Mouse (Mus musculus) gastrocnemius, postnatal 10 days (tissue): ENCODE measurements around the gene Zfhx3. TPM values are rescaled to one million over a fixed set of nuclear protein-coding genes. Genes with fewer than 3 reads are reported as not detected.

Source experiments
- DNase-seq: peaks from one replicate; pipeline ENCODE4 v3.0.0; 2021; ENCODE audit warnings: mixed read lengths
- total RNA-seq, 2 experiments: library from RNA; stranded (reverse); gene quantifications; 2 replicates each; pipeline ENCODE4 v1.2.3; 2021

Zfhx3 gene
- total RNA-seq, 2 experiments from 2014 or later, result 11.0 to 12.5 TPM

DNA sequence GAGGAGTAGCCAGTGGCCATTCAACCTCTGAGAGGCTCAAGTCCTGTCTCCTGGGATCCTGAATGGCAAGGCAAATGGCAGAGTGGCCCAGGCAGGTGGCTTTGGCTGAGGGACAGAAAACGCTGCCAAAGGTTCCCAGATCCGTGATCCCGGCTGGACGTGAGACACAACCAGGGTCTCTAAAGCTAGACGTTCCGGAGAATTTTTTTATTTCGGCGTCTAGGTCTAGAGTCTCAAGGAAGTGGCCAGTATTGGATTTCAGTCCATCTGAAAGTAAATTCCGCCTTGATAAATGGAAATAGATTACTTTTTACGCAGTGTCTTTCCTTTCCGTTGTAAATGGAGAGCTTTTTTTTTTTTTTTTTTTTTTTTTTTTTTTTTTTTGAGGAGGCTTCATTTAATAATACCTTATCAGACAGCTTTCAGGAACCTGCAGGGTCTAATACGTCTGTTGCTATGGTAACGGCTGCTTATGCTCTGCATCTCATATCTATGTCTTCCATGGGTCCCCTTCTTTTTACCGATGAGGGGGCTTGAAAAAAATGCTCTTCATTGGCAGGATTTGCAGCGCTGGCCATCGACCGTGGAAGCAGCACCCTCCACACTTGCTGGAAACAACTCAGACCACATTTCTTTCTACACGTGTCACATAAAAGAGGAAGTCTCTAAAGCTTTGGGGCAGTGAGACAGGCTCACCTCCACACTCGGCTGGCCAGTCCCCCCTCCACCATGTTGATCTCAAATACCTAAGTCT lies 994.4 kb downstream of the Zfhx3 start:
- DNase-seq, result no peak

DNA sequence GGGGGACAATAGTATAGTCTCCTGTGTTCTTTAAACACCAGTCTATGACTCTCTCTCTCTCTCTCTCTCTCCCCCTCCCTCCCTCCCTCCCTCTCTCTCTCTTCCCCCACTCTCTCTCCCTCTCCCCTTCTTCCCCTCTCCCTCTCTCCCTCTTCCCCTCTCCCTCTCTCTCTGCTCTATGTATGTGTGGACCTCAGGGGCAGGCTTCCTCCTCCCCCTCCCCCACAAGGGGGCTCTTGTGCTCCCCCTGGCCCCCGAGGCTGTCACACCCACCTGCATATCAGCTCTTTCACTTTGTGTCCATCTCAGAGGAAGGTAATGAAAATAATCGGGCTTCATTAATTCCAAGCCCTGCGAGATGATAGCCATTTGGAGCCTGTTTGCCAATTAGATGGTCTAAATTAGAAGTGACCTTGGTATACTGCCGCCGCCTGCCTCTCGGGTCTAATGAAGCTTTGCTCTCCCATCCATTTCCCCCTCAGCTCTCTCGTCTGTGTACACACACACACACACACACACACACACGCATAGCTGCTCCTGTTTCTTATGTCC lies 995.5 kb downstream of the Zfhx3 start:
- DNase-seq, result no peak

DNA sequence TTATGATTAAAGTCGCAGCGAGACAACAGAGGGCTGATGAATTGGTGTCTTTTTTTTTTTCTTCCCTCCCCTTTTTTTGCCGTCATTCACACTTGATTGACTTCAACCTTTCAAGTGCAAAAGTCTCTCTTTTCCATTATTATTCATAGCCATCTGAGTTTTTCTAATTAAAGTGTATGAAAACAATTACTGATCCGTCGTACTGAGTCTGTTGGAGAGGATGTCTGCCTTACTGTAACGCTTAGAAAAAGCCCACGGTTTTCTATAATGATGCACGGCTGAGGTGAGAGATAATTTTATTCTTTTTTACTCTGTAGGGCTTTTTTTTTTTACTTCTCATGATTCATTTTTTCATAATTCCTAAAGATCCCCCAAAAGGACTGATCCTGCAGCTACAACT lies 1000.2 kb downstream of the Zfhx3 start:
- DNase-seq, result no peak

DNA sequence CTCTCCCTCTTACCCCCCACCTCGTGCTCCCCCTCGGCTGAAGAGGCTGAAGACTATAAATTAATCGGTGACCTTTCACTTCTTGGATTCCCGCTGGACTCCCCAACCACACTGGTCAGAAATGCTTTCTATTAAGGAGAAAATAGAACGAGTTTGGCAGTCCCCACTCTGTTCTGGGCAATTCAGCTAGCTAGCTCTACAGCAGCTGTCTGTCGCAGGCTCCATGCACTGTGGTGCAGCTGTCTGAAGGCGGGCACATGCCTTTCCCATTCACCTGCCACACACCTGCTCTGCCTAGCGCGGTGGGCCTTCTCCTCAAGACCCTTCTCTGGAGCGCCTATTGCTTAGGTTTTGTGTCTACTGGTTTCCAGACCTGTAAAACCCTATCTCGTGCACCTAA lies 1000.7 kb downstream of the Zfhx3 start:
- no peak for DNase-seq

DNA sequence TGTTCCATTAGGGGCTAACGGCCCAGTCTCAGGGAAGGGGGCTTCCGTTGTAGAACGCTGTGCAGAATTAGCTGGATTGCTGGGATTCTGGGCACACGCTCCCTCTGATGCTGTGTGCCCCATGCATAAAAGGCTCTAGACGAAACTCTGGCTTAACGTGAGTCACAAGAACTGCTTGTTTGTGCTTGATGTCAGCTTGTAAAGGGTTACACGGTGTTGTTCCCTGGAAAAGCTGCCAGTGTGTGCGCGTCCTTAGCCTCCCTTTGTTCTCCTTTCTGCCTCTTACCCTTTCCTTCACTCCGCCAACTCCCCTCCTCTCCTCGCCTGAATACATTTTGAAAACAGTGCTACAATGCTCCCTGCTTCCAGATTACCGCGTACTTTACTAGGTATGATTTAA lies 1001.9 kb downstream of the Zfhx3 start:
- DNase-seq, result no peak

DNA sequence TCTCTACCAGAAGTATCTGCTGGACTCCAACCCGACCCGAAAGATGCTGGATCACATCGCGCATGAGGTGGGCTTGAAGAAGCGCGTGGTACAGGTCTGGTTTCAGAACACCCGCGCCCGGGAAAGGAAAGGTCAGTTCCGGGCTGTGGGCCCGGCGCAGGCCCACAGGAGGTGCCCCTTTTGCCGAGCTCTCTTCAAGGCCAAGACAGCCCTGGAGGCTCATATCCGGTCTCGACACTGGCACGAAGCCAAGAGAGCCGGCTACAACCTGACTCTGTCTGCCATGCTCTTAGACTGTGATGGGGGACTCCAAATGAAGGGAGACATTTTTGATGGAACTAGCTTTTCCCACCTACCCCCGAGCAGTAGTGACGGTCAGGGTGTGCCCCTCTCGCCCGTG lies 1007.9 kb downstream of the Zfhx3 start:
- DNase-seq, result no peak

DNA sequence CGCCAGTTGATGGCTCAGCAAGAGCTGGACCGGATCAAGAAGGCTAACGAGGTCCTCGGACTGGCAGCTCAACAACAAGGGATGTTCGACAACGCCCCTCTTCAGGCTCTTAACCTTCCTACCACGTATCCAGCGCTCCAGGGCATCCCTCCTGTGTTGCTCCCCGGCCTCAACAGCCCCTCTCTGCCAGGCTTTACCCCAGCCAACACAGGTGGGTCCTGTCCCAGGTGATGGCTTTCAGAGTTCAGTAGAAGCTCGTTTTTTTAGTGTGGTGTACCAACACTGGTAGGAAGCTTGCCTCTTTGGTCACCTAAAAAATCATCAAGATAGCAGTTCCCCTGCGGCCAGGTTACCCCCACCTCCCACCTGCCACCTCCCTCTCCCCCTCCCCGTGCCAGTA lies 1009.1 kb downstream of the Zfhx3 start:
- no peak for DNase-seq

DNA sequence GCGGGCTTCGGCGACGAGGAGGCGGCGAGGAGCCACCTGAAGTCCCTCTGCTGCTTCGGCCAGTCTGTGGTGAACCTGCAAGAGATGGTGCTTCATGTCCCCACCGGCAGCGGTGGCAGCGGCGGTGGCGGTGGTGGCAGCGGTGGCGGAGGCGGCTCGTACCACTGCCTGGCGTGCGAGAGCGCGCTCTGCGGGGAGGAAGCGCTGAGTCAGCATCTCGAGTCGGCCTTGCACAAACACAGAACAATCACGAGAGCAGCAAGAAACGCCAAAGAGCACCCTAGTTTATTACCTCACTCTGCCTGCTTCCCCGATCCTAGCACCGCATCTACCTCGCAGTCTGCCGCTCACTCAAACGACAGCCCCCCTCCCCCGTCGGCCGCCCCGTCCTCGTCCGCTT lies 1014.0 kb downstream of the Zfhx3 start:
- DNase-seq, result no peak

DNA sequence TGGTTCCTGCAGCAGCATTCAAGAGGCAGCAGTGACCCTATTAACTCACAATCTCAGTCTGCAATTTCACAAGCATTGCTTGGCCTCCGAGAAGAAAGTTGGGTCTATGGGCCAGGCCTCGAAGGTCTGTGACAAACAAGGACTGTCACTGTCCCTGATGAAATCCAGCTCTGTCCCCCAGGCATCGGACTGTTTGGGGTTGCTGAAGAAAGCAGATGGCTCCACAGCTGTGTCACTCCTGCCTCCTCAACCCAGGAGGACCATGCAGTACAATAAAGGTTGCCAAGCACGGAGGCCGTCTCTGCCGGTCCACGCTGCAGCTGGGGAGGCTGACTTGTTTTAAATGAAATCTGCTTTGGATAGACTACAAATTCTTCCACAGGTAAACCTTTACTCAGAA lies 1020.1 kb downstream of the Zfhx3 start:
- DNase-seq, result no peak

DNA sequence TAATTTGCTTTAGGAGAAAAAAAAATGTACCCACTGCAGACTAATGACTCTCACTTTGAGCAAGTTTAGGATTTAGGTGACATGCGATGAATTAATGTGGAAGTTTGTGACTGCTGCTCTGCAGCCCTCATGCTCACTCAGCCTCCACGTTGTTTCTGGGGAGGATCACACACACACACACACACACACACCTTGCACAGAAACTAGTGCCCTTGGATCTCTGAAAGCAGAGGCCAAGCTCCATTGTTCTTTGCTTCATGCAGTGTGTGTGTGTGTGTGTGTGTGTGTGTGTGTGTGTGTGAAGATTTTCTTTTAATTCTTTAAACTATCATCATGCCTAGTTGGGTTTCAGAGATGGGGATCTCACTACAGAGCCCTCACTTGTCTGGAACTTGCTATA lies 1020.7 kb downstream of the Zfhx3 start:
- DNase-seq, result no peak

DNA sequence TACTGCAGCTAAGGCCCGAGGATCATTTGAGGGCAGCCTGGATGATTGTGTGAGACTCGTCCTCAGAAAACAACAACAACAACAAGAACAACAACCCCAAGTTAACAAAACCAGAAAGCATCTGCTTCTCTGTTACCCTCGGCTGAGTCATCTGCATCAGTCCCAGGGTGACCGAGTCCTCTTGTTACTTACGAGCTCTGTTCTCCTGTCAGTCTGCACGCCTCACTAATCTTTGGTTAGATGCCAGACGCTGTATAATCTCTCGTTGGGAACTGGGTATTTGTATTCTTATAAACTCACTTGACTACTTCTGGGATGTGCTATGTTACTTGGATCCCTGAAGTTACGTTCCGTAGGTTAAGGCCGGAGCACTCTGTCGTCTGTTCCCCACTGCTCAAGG lies 1023.6 kb downstream of the Zfhx3 start:
- no peak for DNase-seq

DNA sequence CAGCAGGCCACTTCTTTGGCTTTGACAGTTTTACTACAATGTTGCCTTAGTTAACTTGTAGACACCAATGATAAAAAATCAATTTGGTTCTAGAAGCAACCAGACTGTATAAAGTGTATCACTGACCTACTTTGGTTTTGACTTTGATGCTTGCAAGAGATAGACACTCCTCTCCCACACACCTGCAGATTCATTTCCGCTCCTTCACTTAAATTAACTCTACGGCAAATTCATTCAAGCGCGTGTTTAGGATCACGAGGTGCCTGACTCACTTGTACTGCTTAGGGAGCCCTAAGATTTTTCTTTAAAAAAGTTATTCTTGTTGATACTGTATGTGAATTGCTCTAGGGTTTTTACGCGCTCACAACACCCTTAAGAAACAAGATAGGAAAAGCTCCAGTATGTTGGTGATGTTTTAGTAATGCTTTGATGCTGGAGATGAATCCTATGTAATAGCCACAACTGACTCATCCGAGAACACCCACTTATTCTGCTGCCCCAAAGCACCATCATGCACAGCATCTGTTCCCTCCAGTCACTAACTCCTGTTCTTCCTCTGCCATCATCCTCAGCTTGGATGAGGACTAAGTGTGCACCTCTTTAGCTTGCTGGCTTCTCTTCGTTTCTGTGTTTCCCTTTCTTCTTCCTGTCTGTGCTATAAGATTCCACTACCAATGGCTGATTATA lies 1031.3 kb downstream of the Zfhx3 start:
- DNase-seq, result no peak

DNA sequence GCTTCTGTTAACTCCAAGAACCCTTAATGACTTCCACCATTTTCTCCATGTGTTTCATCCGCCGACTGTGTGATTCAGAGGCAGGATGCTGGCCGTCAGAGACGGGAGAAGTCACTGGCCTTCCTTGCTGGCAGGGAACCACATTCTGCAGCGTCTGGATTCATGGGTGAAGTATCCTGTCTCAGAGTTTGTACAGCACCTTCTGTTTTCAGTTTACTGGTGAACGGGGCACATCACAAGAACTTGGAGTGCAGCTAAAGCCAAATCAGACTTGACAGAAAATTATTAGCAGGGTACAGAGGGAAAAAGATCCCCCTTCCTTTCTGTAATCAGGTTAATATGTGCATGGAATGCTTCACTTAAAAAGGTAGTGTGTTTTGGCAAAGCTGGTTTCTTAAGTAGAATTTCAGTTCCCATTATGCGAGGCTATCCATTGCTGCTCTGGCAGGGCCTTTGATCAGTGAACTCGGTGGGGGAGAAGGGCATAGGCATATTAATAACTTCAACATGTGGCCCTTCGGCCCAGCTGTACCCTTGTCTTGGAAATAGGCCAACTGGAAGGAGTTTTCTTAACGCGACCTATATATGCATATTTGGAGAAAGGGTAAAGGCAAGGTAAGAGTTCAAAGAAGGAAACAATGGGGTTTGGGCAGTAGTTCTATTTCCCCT lies 1035.4 kb downstream of the Zfhx3 start:
- DNase-seq, result no peak

DNA sequence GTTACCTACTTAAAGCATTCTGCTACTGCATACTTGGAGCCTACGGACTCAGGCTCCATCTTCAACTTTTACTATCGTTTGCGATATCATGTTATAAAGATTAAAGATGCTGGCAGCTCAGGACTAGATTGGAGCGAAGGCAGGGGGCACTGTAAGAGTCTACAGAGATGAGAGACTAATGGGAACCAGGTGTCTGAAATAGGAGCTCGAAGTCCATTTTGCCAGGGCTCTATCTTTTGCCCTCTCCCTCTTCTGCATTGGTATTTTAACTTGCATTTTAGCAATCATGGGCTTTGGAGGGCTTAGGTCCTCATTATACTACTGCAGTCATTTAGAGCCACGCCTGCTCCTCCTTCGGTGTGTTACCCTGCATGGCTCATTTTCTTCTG lies 1035.9 kb downstream of the Zfhx3 start:
- no peak for DNase-seq

DNA sequence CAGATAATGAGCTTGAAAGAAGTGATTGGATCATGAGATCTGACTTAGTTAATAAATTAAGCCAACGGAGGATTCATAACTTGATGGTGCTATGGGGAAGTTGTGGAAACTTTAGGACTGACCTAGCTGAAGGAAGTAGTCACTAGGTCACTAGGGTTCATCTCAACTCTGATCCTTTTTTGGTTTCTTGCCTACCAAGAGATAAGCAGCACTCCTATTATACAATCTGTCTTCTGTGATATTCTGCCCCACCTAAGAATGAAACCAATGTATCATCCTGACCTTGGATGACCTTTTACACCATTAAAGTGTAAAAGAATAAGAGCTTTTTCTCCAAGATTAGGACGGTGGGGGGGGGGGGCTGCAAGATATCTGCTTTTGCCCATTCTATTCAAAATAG lies 1042.5 kb downstream of the Zfhx3 start:
- DNase-seq, result no peak

DNA sequence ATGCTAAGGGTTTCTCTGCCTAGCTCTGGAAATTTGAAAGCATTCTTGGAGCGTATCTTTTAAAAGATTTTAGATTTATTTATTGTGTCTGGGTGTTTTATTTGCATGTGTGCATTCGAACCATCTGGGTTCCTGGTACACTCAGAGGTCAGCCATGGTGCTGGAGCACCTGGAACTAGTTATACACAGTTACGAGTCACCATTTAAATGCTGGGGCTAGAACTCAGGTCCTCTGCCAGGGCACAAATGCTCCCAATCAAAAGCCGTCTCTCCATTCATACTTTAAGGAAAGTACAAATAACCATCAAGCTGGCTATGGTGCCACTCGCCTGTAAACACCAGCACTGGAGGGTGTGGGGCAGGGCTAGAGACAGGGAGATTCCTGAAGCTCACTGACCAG lies 1047.4 kb downstream of the Zfhx3 start:
- no peak for DNase-seq

DNA sequence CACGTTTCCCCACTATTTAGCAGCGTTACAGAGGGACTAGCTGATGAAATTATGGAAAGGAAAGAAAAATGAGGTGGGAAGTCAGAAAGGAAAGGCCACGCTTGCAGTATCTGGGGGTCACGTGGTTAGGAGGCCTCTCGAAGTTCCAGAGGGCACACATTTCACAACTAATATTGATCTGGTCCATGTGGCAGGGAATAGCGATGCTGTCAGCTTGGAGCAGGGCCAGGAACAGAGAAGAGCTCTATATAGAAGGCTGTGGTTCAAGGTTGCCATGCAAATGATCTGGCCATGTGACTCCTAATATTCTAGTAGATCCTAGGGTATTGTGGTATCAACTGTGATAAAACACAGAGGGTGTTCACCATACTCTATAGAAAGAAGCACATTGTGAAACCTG lies 1048.1 kb downstream of the Zfhx3 start:
- no peak for DNase-seq

DNA sequence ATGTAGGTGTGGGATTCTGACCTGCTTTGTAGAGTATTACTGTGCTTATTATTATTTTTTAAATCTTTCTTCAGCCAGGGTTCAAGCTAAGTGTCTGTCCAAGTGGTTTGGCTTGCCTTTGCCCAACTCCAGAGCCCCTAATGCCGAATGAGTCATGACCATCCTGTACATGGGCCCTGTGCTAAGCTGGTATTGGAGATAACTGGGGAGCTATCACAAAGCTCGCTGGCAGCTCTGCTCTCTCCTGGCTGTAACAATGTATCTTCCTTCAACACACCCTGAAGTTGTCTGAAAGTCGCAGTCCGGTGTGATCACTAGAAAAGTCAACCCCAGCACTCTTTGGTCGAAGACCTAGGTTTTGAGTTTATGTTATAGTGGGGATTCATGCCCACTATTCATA lies 1049.0 kb downstream of the Zfhx3 start:
- no peak for DNase-seq

DNA sequence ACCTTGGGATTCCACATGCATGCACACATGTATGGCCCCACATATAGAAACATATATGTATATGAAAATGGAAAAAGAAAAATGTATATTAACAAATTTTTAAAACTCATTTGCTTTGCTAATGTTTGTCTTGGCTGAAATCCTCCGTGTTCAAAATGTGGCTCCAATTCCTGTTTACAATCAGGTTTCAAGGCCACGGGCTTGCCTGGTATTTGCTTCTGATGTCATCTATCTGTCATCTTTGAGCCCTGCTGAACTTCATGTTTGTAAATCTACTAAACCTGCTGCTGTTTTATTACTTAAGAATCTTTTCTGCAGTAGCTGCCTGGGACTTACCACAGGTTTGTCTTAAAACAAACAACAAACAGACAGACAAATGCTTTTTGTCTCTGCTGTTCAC lies 1051.3 kb downstream of the Zfhx3 start:
- no peak for DNase-seq

DNA sequence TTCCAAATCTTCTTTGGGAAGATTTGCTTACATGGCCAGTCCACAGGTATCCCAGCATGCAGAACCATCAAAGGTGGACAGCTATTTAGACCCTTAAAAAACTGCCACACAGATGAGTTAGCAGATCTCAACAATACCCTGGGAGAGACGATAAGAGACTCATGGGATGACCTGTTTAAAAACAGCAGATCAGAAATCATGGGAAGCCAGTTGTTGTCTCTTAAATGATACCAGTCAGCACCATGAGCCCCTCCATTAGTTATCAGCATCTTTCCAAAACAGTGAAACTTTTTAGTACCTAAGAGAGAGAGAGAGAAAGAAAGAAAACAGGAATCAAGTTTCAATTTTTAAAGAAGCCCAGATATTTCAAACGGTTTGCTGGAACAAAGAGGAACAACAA lies 1051.7 kb downstream of the Zfhx3 start:
- DNase-seq, result no peak

DNA sequence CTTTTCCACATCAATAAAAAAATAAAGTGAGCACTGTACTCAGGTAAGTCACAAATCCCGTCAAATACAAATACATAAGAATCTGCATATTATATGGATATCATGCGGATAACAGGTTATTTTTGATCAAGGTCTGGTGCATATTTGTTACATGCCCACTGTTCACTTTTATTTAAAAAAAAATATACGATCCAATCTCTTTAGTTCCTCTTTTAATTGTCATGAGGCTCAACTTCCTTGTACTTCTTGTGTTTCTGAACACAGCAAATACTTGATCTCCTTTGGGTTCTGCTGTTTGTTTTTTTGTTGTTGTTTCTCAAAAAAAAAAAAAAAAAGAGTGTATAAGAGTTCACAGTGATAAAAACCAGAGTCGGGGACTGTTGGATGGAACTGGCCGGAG lies 1052.4 kb downstream of the Zfhx3 start:
- DNase-seq, result no peak

DNA sequence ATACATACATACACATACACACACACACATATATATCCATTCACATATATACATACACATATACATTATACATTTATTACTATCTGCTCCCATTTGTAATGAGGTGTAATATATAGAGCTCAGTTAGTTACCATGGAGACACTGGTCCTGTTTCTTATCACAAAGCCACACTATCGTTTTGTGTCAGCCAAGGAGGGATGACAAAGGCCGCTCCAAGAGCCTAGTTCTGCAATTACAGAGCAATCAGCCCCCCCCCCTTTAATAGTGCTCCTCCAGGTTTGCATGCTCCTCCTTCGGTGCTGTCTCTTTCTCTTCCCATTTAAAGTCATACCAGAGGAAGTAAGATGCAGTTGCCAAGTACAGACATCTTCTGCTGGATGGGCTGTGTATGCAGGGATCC lies 1054.9 kb downstream of the Zfhx3 start:
- no peak for DNase-seq
